Mouse (Mus musculus): ENCODE measurements around the gene P3h3.

The P3h3 gene

GRCm38 (mm10) chr6:124866560-124866959, 9.0 kb upstream of the P3h3 start:
- no peak for DNase-seq (ENCODE audit: low read depth in 1 of 2, low spot score in 2 of 2)

- DNase-seq (ENCODE audit: low read depth in 1 of 2, low spot score in 2 of 2) = no peak
These were observed 8.3 kb upstream of the P3h3 start for GRCm38 (mm10) chr6:124865766-124866362.

- DNase-seq (ENCODE audit: low read depth in 1 of 2, low spot score in 2 of 2) = no peak
These were observed 6.2 kb upstream of the P3h3 start, which contains the start of gene Gpr162 for GRCm38 (mm10) chr6:124863658-124864298. Gene Gpr162 (minus strand): TSS chr6:124863983.

GRCm38 (mm10) chr6:124863125-124863657, 5.6 kb upstream of the P3h3 start:
- no peak for DNase-seq (ENCODE audit: low read depth in 1 of 2, low spot score in 2 of 2)

- DNase-seq (ENCODE audit: low read depth in 1 of 2, low spot score in 2 of 2) = no peak
These were observed 5.0 kb upstream of the P3h3 start for GRCm38 (mm10) chr6:124862406-124863124.

- DNase-seq (ENCODE audit: low read depth in 1 of 2, low spot score in 2 of 2) = no peak
These were observed 4.2 kb upstream of the P3h3 start for GRCm38 (mm10) chr6:124861802-124862201.

- no peak for DNase-seq (ENCODE audit: low read depth in 1 of 2, low spot score in 2 of 2)
These were observed 3.7 kb upstream of the P3h3 start for GRCm38 (mm10) chr6:124861266-124861665.

- DNase-seq (ENCODE audit: low read depth in 1 of 2, low spot score in 2 of 2) = no peak
These were observed 3.0 kb upstream of the P3h3 start for GRCm38 (mm10) chr6:124860511-124860910.

- peak; percentile 56 to 79 for DNase-seq (ENCODE audit: low read depth in 1 of 2, low spot score in 2 of 2)
These were observed 2.2 kb upstream of the P3h3 start for GRCm38 (mm10) chr6:124859725-124860124.

GRCm38 (mm10) chr6:124858561-124859318, 1.2 kb upstream of the P3h3 start:
- no peak for DNase-seq (ENCODE audit: low read depth in 1 of 2, low spot score in 2 of 2)

GRCm38 (mm10) chr6:124857840-124858530, 433 bp upstream of the P3h3 start:
- no peak for DNase-seq (ENCODE audit: low read depth in 1 of 2, low spot score in 2 of 2)

GRCm38 (mm10) chr6:124856321-124856720, 1.2 kb downstream of the P3h3 start:
- no peak for DNase-seq (ENCODE audit: low read depth in 1 of 2, low spot score in 2 of 2)

- DNase-seq (ENCODE audit: low read depth in 1 of 2, low spot score in 2 of 2) = no peak
These were observed 2.9 kb downstream of the P3h3 start for GRCm38 (mm10) chr6:124854647-124855046.

- no peak for DNase-seq (ENCODE audit: low read depth in 1 of 2, low spot score in 2 of 2)
These were observed 7.0 kb downstream of the P3h3 start for GRCm38 (mm10) chr6:124850535-124850934.

- peak; percentile 68 to 87 for DNase-seq (ENCODE audit: low read depth in 1 of 2, low spot score in 2 of 2)
These were observed 10.2 kb downstream of the P3h3 start for GRCm38 (mm10) chr6:124847305-124847704.

GRCm38 (mm10) chr6:124840241-124841167, 17.0 kb downstream of the P3h3 start, which contains the start of gene Gnb3:
Gene Gnb3 (minus strand): TSS chr6:124840275.
- DNase-seq (ENCODE audit: low read depth in 1 of 2, low spot score in 2 of 2) = no peak

- DNase-seq (ENCODE audit: low read depth in 1 of 2, low spot score in 2 of 2) = no peak
These were observed 17.7 kb downstream of the P3h3 start for GRCm38 (mm10) chr6:124839805-124840204.

- DNase-seq (ENCODE audit: low read depth in 1 of 2, low spot score in 2 of 2) = no peak
These were observed 21.1 kb downstream of the P3h3 start for GRCm38 (mm10) chr6:124836411-124836810.

GRCm38 (mm10) chr6:124835531-124835930, 22.0 kb downstream of the P3h3 start:
- no peak for DNase-seq (ENCODE audit: low read depth in 1 of 2, low spot score in 2 of 2)

All from monocyte, adult 2 months (primary cell).